Mouse (Mus musculus) limb, embryonic 14.5 days (tissue): ENCODE results near the gene Id3. TPM values are rescaled to one million over a fixed set of nuclear protein-coding genes. Genes with fewer than 3 reads are reported as not detected.

Experiments used
- ATAC-seq: fragments of 200-750 bp; cut with Nextera tagmentation; 2 replicates; pipeline ENCODE4 v1.8.0; 2017; ENCODE audit warnings: low read depth, moderate number of reproducible peaks, moderate TSS enrichment; ENCODE audit not compliant: low FRiP score
- DNase-seq: peaks from one replicate; pipeline ENCODE4 v3.0.0-alpha.2; 2015; ENCODE audit warnings: low spot score
- H3K27ac ChIP-seq: fragments of 300-500 bp; sonication (generic); replicated peaks from 2 replicates; pipeline ENCODE4 v1.5.1; 2014; ENCODE audit warnings: low read depth, mild to moderate bottlenecking, low read length, moderate library complexity, mixed read lengths
- H3K27me3 ChIP-seq: fragments of 300-500 bp; sonication (generic); 2 replicates; pipeline ENCODE4 v1.6.1; 2014; ENCODE audit warnings: low read length, mixed read lengths; ENCODE audit not compliant: control insufficient read depth, insufficient read depth
- H3K36me3 ChIP-seq: fragments of 300-500 bp; sonication (generic); 2 replicates; pipeline ENCODE4 v1.6.1; 2014; ENCODE audit warnings: mild to moderate bottlenecking, low read length, moderate library complexity, mixed read lengths; ENCODE audit not compliant: control insufficient read depth, insufficient read depth
- H3K4me1 ChIP-seq: fragments of 300-500 bp; sonication (generic); 2 replicates; pipeline ENCODE4 v1.6.1; 2014; ENCODE audit warnings: antibody characterized with exemption, low read length, mixed read lengths; ENCODE audit not compliant: control insufficient read depth, insufficient read depth
- H3K4me2 ChIP-seq: fragments of 300-500 bp; sonication (generic); replicated peaks from 2 replicates; pipeline ENCODE4 v1.6.1; 2014; ENCODE audit warnings: low read depth, mild to moderate bottlenecking, low read length, moderate library complexity; ENCODE audit not compliant: severe bottlenecking
- H3K4me3 ChIP-seq: fragments of 300-500 bp; sonication (generic); replicated peaks from 2 replicates; pipeline ENCODE4 v1.5.1; 2014; ENCODE audit warnings: low read length
- H3K9ac ChIP-seq: fragments of 300-500 bp; sonication (generic); 2 replicates; pipeline ENCODE4 v1.6.1; 2014; ENCODE audit warnings: mild to moderate bottlenecking, low read depth, low read length, moderate library complexity; ENCODE audit not compliant: severe bottlenecking
- H3K9me3 ChIP-seq: fragments of 300-500 bp; sonication (generic); 2 replicates; pipeline ENCODE4 v1.6.1; 2016; ENCODE audit warnings: low read length; ENCODE audit not compliant: control insufficient read depth
- POLR2A ChIP-seq: fragments of 200-500 bp; IDR thresholded peaks from 2 replicates; pipeline ENCODE4 v1.8.0; 2012; ENCODE audit warnings: inconsistent platforms, mild to moderate bottlenecking, moderate library complexity, borderline replicate concordance; ENCODE audit not compliant: insufficient read depth, insufficient read length; ENCODE audit errors: extremely low read depth
- WGBS: fragments of 180-500 bp; shearing (Covaris S2); extraction: QIAGEN DNeasy Blood & Tissue Kit; methylation state at CpG from one replicate; pipeline ENCODE4 v1.1.7; 2014; 5-methylcytosine and 5-hydroxymethylcytosine counted together
- polyA plus RNA-seq, 2 experiments: library from polyadenylated mRNA; depleted of rRNA in 1 of 2; stranded (reverse) in 1 of 2; unstranded in 1 of 2; fragments of >200 nt; fragmentation: Nextera tagmentation in 1 of 2; extraction: Ambion mirVana in 1 of 2; gene quantifications; 2 replicates each; pipeline versions ENCODE4 v1.2.1 to v1.2.3; 2012 to 2014

The Id3 gene
- polyA plus RNA-seq, 2 experiments: 417 to 500 TPM

DNA sequence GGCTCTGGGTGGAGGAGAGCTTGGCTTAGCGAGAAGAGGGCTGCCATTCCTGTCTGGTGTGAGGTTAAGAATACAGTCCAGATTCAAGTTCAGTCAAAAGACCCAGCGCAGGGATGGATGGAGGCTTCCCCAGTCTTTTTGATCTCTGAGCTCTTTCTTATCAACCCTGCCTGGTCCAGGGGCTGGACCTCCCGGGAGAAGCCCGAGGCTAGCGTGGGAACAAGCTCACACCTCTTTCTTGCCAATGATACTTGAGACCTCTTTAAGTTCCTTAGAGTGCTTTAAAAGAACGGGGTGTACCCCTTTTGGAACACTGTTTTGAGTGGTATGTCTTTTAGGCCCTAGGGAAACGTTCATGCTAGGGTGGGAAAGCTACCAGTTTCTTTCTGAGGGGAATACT is 51.7 kb downstream of the Id3 start:
- Histone ChIP-seq H3K27ac (no peak overlapping the region), H3K4me2 (no peak overlapping the region), H3K36me3 (peaks cover 18% of the 10 kb centered on the region), H3K9ac (no peak overlapping the region), H3K9me3 (no peaks in the 10 kb centered on the region), H3K27me3 (no peaks in the 10 kb centered on the region), H3K4me1 (no peaks in the 10 kb centered on the region), H3K4me3 (no peak overlapping the region)
- no peak for TF ChIP-seq POLR2A
- WGBS: 47% methylated on average over 7 of the region's 7 CpGs
- no peak for ATAC-seq
- DNase-seq: no peak

Other genes starting within 250 kb of the Id3 start
- 0.70 TPM in 2 replicates for gene Cnr2, start 248.1 kb upstream of the Id3 start, polyA plus RNA-seq (2012; rRNA removed)
- gene Cnr2, start 248.1 kb upstream of the Id3 start, polyA plus RNA-seq (2014; fragmentation: Nextera tagmentation; extraction: Ambion mirVana): 0.57 and 0.94 TPM in 2 replicates
- 45.6 and 50.1 TPM in 2 replicates for gene Fuca1, start 222.8 kb upstream of the Id3 start, polyA plus RNA-seq (2012; rRNA removed)
- gene Fuca1, start 222.8 kb upstream of the Id3 start, polyA plus RNA-seq (2014; fragmentation: Nextera tagmentation; extraction: Ambion mirVana): 80.8 and 92.8 TPM in 2 replicates
- gene Hmgcl, start 197.0 kb upstream of the Id3 start, polyA plus RNA-seq (2012; rRNA removed): 60.8 and 69.7 TPM in 2 replicates
- 93.4 and 97.6 TPM in 2 replicates for gene Hmgcl, start 197.0 kb upstream of the Id3 start, polyA plus RNA-seq (2014; fragmentation: Nextera tagmentation; extraction: Ambion mirVana)
- 83.7 and 101 TPM in 2 replicates for gene Gale, start 179.8 kb upstream of the Id3 start, polyA plus RNA-seq (2012; rRNA removed)
- gene Gale, start 179.8 kb upstream of the Id3 start, polyA plus RNA-seq (2014; fragmentation: Nextera tagmentation; extraction: Ambion mirVana): 52.0 and 59.3 TPM in 2 replicates
- 106 and 133 TPM in 2 replicates for gene Lypla2, start 170.9 kb upstream of the Id3 start, polyA plus RNA-seq (2012; rRNA removed)
- 105 and 117 TPM in 2 replicates for gene Lypla2, start 170.9 kb upstream of the Id3 start, polyA plus RNA-seq (2014; fragmentation: Nextera tagmentation; extraction: Ambion mirVana)
- gene Pithd1, start 156.2 kb upstream of the Id3 start, polyA plus RNA-seq (2012; rRNA removed): 49.1 and 50.2 TPM in 2 replicates
- 52.6 and 59.9 TPM in 2 replicates for gene Pithd1, start 156.2 kb upstream of the Id3 start, polyA plus RNA-seq (2014; fragmentation: Nextera tagmentation; extraction: Ambion mirVana)
- gene Eloa, start 121.7 kb upstream of the Id3 start, polyA plus RNA-seq (2012; rRNA removed): 21.6 and 28.1 TPM in 2 replicates
- gene Eloa, start 121.7 kb upstream of the Id3 start, polyA plus RNA-seq (2014; fragmentation: Nextera tagmentation; extraction: Ambion mirVana): 50.5 and 50.8 TPM in 2 replicates
- gene Rpl11, start 90.1 kb upstream of the Id3 start, polyA plus RNA-seq (2012; rRNA removed): 1,058 and 1,343 TPM in 2 replicates
- 547 and 591 TPM in 2 replicates for gene Rpl11, start 90.1 kb upstream of the Id3 start, polyA plus RNA-seq (2014; fragmentation: Nextera tagmentation; extraction: Ambion mirVana)
- gene E2f2, start 28.9 kb downstream of the Id3 start, polyA plus RNA-seq (2012; rRNA removed): 8.9 and 9.4 TPM in 2 replicates
- gene E2f2, start 28.9 kb downstream of the Id3 start, polyA plus RNA-seq (2014; fragmentation: Nextera tagmentation; extraction: Ambion mirVana): 5.9 and 6.8 TPM in 2 replicates
- gene Asap3, start 62.9 kb downstream of the Id3 start, polyA plus RNA-seq (2012; rRNA removed): 22.9 and 26.6 TPM in 2 replicates
- 12.0 and 14.6 TPM in 2 replicates for gene Asap3, start 62.9 kb downstream of the Id3 start, polyA plus RNA-seq (2014; fragmentation: Nextera tagmentation; extraction: Ambion mirVana)
- gene Tcea3, start 104.2 kb downstream of the Id3 start, polyA plus RNA-seq (2012; rRNA removed): 4.7 and 8.0 TPM in 2 replicates
- gene Tcea3, start 104.2 kb downstream of the Id3 start, polyA plus RNA-seq (2014; fragmentation: Nextera tagmentation; extraction: Ambion mirVana): 17.4 and 20.6 TPM in 2 replicates
- 39.6 and 47.0 TPM in 2 replicates for gene Zfp46, start 141.2 kb downstream of the Id3 start, polyA plus RNA-seq (2012; rRNA removed)
- 28.2 and 30.2 TPM in 2 replicates for gene Zfp46, start 141.2 kb downstream of the Id3 start, polyA plus RNA-seq (2014; fragmentation: Nextera tagmentation; extraction: Ambion mirVana)
- 96.8 and 135 TPM in 2 replicates for gene Hnrnpr, start 167.4 kb downstream of the Id3 start, polyA plus RNA-seq (2012; rRNA removed)
- 163 and 179 TPM in 2 replicates for gene Hnrnpr, start 167.4 kb downstream of the Id3 start, polyA plus RNA-seq (2014; fragmentation: Nextera tagmentation; extraction: Ambion mirVana)